8 mouse cellular contexts compared by ENCODE assay signal in the genomic region with DNA sequence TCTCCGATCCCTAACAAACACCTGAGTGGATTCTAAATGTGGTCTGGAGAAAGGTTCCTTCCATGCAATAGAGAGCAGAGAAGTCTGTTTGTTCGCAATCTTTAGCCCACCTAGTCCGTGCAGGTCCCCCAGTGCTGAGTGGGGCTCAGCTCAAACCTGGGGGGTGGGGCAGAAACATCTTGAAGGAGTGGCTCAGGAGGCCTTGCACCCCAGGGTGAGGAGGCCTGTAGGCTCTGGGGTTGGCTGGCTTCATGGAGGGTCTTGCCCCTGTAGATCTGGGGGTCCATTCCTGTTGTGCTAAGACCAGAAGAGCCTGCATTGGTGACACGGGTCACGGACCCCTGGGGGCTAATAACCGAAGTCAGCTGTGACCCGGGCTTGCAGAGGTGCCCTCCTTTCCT. TPM values are rescaled to one million over a fixed set of nuclear protein-coding genes. Genes with fewer than 3 reads are reported as not detected.
A peak's percentile ranks its signal among the peaks of the same experiment; 100 is the strongest.
DNase-seq lines count a peak whose midpoint lies in the region; ATAC-seq and TF ChIP-seq lines count a peak whose summit lies in the region.

No protein-coding gene starts in this region.

- no peak for TF ChIP-seq CTCF in bone marrow macrophage, adult 2 months (IDR thresholded peaks at IDR 0.05; ENCODE audit: low read depth, low read length)

- peak overlapping the region; percentile 76 for H3K4me3 ChIP-seq in heart, embryonic 10.5 days
- H3K4me3 ChIP-seq in bone marrow macrophage, adult 2 months (ENCODE audit: insufficient read depth, low read length) = peak overlapping the region; percentile 75
- H3K4me3 ChIP-seq in forebrain, embryonic 16.5 days (replicated peaks; ENCODE audit: low read length) = peak overlapping the region; percentile 58
- H3K4me3 ChIP-seq in midbrain, embryonic 10.5 days = peak overlapping the region; percentile 67

- H3K36me3 ChIP-seq in heart, embryonic 10.5 days = no peaks in the 10 kb centered on the region
- H3K36me3 ChIP-seq in forebrain, embryonic 16.5 days (ENCODE audit: control insufficient read depth, insufficient read depth) = no peaks in the 10 kb centered on the region
- no peaks in the 10 kb centered on the region for H3K36me3 ChIP-seq in midbrain, embryonic 10.5 days

- peak overlapping the region; percentile 72 for H3K4me2 ChIP-seq in forebrain, embryonic 16.5 days (ENCODE audit: low read length)

- H3K27me3 ChIP-seq in heart, embryonic 10.5 days (ENCODE audit: insufficient read depth, poor library complexity, severe bottlenecking) = peaks cover 72% of the 10 kb centered on the region
- no peaks in the 10 kb centered on the region for H3K27me3 ChIP-seq in forebrain, embryonic 16.5 days (replicated peaks; ENCODE audit: control insufficient read depth, insufficient read depth, low read length)
- H3K27me3 ChIP-seq in midbrain, embryonic 10.5 days (ENCODE audit: low read depth, poor library complexity, severe bottlenecking) = peaks cover 76% of the 10 kb centered on the region

- peak overlapping the region; percentile 77 for H3K9ac ChIP-seq in forebrain, embryonic 16.5 days (replicated peaks; ENCODE audit: low read depth, low read length)

- no peak overlapping the region for H3K27ac ChIP-seq in heart, embryonic 10.5 days
- peak overlapping the region; percentile 68 for H3K27ac ChIP-seq in bone marrow macrophage, adult 2 months (ENCODE audit: insufficient read depth, low read depth, low read length)
- no peak overlapping the region for H3K27ac ChIP-seq in forebrain, embryonic 16.5 days (ENCODE audit: low read length)
- H3K27ac ChIP-seq in midbrain, embryonic 10.5 days (replicated peaks) = no peak overlapping the region

- peaks cover 20% of the 10 kb centered on the region for H3K4me1 ChIP-seq in heart, embryonic 10.5 days
- peaks cover 31% of the 10 kb centered on the region for H3K4me1 ChIP-seq in bone marrow macrophage, adult 2 months (ENCODE audit: control insufficient read depth, insufficient read depth, low read length)
- H3K4me1 ChIP-seq in forebrain, embryonic 16.5 days (replicated peaks; ENCODE audit: control insufficient read depth, insufficient read depth, low read length) = peaks cover 23% of the 10 kb centered on the region
- H3K4me1 ChIP-seq in midbrain, embryonic 10.5 days = peaks cover 35% of the 10 kb centered on the region

- WGBS in heart, embryonic 10.5 days = 30% methylated on average over 7 of the region's 7 CpGs
- 22% methylated on average over 7 of the region's 7 CpGs for WGBS in forebrain, embryonic 16.5 days
- 13% methylated on average over 7 of the region's 7 CpGs for WGBS in midbrain, embryonic 10.5 days

- ATAC-seq in forebrain, embryonic 16.5 days = peak; percentile 11; the same call in 1 of the 2 replicates

- H3K9me3 ChIP-seq in heart, embryonic 10.5 days = no peaks in the 10 kb centered on the region
- H3K9me3 ChIP-seq in forebrain, embryonic 16.5 days (ENCODE audit: control insufficient read depth, low read length) = no peaks in the 10 kb centered on the region
- no peaks in the 10 kb centered on the region for H3K9me3 ChIP-seq in midbrain, embryonic 10.5 days (replicated peaks)

- TF ChIP-seq POLR2A in bone marrow macrophage, adult 2 months (IDR thresholded peaks at IDR 0.05; ENCODE audit: borderline replicate concordance, low read depth, low read length) = no peak

- DNase-seq in heart, embryonic 10.5 days (ENCODE audit: low spot score) = no peak
- DNase-seq in heart, adult 9 months (ENCODE audit: low spot score in 2 of 2) = no peak
- no peak for DNase-seq in midbrain, embryonic 10.5 days (ENCODE audit: low spot score)
- DNase-seq in left cerebral cortex, adult 8-10 months (ENCODE audit: low spot score in 2 of 2) = no peak
- DNase-seq in adrenal gland, postnatal 14 days = no peak
- no peak for DNase-seq in thymus, postnatal 14 days

RNA-seq across cellular contexts. Expression of a gene that starts 0.4 kb away (rescaled TPM):
- 770 and 980 TPM in 2 replicates for polyA plus RNA-seq in heart, embryonic 10.5 days (2016; fragmentation: Nextera tagmentation; extraction: Ambion mirVana)
- 928 and 957 TPM in 2 replicates for polyA plus RNA-seq in bone marrow macrophage, adult 2 months (2012; ENCODE audit: insufficient read depth, insufficient read length, missing spikeins)
- polyA plus RNA-seq in forebrain, embryonic 16.5 days (2015; fragmentation: Nextera tagmentation; extraction: Ambion mirVana) = 605 and 629 TPM in 2 replicates
- 866 and 996 TPM in 2 replicates for polyA plus RNA-seq in midbrain, embryonic 10.5 days (2016; fragmentation: Nextera tagmentation; extraction: Ambion mirVana)
- 100 to 1,000 TPM; 506 to 560 (median 527) TPM for total RNA-seq in left cerebral cortex, adult 8-10 months (2022)
- 594 and 691 TPM in 2 replicates for total RNA-seq in adrenal gland, postnatal 14 days (2021)

RNA-seq across cellular contexts. Expression of a gene that starts 0.9 kb away (rescaled TPM):
- polyA plus RNA-seq in heart, embryonic 10.5 days (2016; fragmentation: Nextera tagmentation; extraction: Ambion mirVana) = 6.7 and 11.6 TPM in 2 replicates
- 95.0 and 111 TPM in 2 replicates for polyA plus RNA-seq in bone marrow macrophage, adult 2 months (2012; ENCODE audit: insufficient read depth, insufficient read length, missing spikeins)
- polyA plus RNA-seq in forebrain, embryonic 16.5 days (2015; fragmentation: Nextera tagmentation; extraction: Ambion mirVana) = 49.5 and 58.4 TPM in 2 replicates
- 7.3 and 7.7 TPM in 2 replicates for polyA plus RNA-seq in midbrain, embryonic 10.5 days (2016; fragmentation: Nextera tagmentation; extraction: Ambion mirVana)
- 100 to 1,000 TPM; 430 to 460 (median 440) TPM for total RNA-seq in left cerebral cortex, adult 8-10 months (2022)
- total RNA-seq in adrenal gland, postnatal 14 days (2021) = 28.5 and 29.8 TPM in 2 replicates

RNA-seq across cellular contexts. Expression of a gene that starts 40.9 kb away (rescaled TPM):
- polyA plus RNA-seq in heart, embryonic 10.5 days (2016; fragmentation: Nextera tagmentation; extraction: Ambion mirVana) = 34.2 and 38.1 TPM in 2 replicates
- polyA plus RNA-seq in bone marrow macrophage, adult 2 months (2012; ENCODE audit: insufficient read depth, insufficient read length, missing spikeins) = 18.3 and 19.2 TPM in 2 replicates
- 40.7 and 43.8 TPM in 2 replicates for polyA plus RNA-seq in forebrain, embryonic 16.5 days (2015; fragmentation: Nextera tagmentation; extraction: Ambion mirVana)
- polyA plus RNA-seq in midbrain, embryonic 10.5 days (2016; fragmentation: Nextera tagmentation; extraction: Ambion mirVana) = 40.0 and 48.9 TPM in 2 replicates
- 10 to 100 TPM; 24.4 to 30.0 (median 26.9) TPM for total RNA-seq in left cerebral cortex, adult 8-10 months (2022)
- 14.6 and 23.0 TPM in 2 replicates for total RNA-seq in adrenal gland, postnatal 14 days (2021)
